Mouse (Mus musculus) kidney, postnatal 0 days (tissue): ENCODE results near the gene Wdr25. TPM values are rescaled to one million over a fixed set of nuclear protein-coding genes. Genes with fewer than 3 reads are reported as not detected.

Experiments
- ATAC-seq: fragments of 200-750 bp; cut with Nextera tagmentation; replicated peaks from 2 replicates; pipeline ENCODE4 v1.8.0; 2017; ENCODE audit warnings: low read depth, moderate number of reproducible peaks, moderate TSS enrichment, moderate library complexity; ENCODE audit not compliant: low FRiP score
- DNase-seq: peaks from one replicate; pipeline ENCODE4 v3.0.0-alpha.2; 2016; ENCODE audit warnings: low spot score
- H3K27ac ChIP-seq: fragments of 300-500 bp; sonication (generic); 2 replicates; pipeline ENCODE4 v1.5.1; 2014; ENCODE audit warnings: mild to moderate bottlenecking
- H3K27me3 ChIP-seq: fragments of 300-500 bp; sonication (generic); 2 replicates; pipeline ENCODE4 v1.6.1; 2014; ENCODE audit warnings: low read length, mixed read lengths; ENCODE audit not compliant: insufficient read depth
- H3K36me3 ChIP-seq: fragments of 300-500 bp; sonication (generic); 2 replicates; pipeline ENCODE4 v1.6.1; 2014; ENCODE audit warnings: low read length, mixed read lengths; ENCODE audit not compliant: insufficient read depth
- H3K4me1 ChIP-seq: fragments of 300-500 bp; sonication (generic); replicated peaks from 2 replicates; pipeline ENCODE4 v1.6.1; 2014; ENCODE audit warnings: antibody characterized with exemption, low read length, mixed read lengths; ENCODE audit not compliant: insufficient read depth
- H3K4me2 ChIP-seq: fragments of 300-500 bp; sonication (generic); 2 replicates; pipeline ENCODE4 v1.6.1; 2014; ENCODE audit warnings: mild to moderate bottlenecking, low read length, moderate library complexity, mixed read lengths
- H3K4me3 ChIP-seq: fragments of 300-500 bp; sonication (generic); replicated peaks from 2 replicates; pipeline ENCODE4 v1.5.1; 2014; ENCODE audit warnings: low read depth, low read length
- H3K9ac ChIP-seq: fragments of 300-500 bp; sonication (generic); 2 replicates; pipeline ENCODE4 v1.6.1; 2014; ENCODE audit warnings: low read depth, low read length
- H3K9me3 ChIP-seq: fragments of 300-500 bp; sonication (generic); replicated peaks from 2 replicates; pipeline ENCODE4 v1.6.1; 2016; ENCODE audit warnings: low read length, inconsistent platforms, mixed read lengths
- CTCF ChIP-seq: IDR thresholded peaks from 2 replicates; pipeline ENCODE4 v1.5.1; 2016; ENCODE audit warnings: antibody characterized with exemption, low read depth, mild to moderate bottlenecking, moderate library complexity
- WGBS: fragments of 180-500 bp; shearing (Covaris S2); extraction: QIAGEN DNeasy Blood & Tissue Kit; methylation state at CpG from one replicate; pipeline ENCODE4 v1.1.7; 2014; 5-methylcytosine and 5-hydroxymethylcytosine counted together
- polyA plus RNA-seq: library from polyadenylated mRNA; unstranded; fragments of >200 nt; fragmentation: Nextera tagmentation; extraction: Ambion mirVana; gene quantifications from 2 replicates; pipeline ENCODE4 v1.2.1, GENCODE M21; 2015

Wdr25 gene
- polyA plus RNA-seq, 1 experiment from 2014 or later = 5.3 TPM

- Histone ChIP-seq H3K36me3 (no peaks in the 10 kb centered on the region), H3K27ac (no peak overlapping the region), H3K27me3 (no peaks in the 10 kb centered on the region), H3K9me3 (no peaks in the 10 kb centered on the region), H3K4me1 (peaks cover under 1% of the 10 kb centered on the region; the same call in 1 of the 2 replicates), H3K4me2 (no peak overlapping the region), H3K4me3 (no peak overlapping the region), H3K9ac (no peak overlapping the region)
- TF ChIP-seq CTCF = no peak
- DNase-seq = no peak
- no peak for ATAC-seq
- WGBS = 52% methylated on average over 6 of the region's 6 CpGs
Measured at GRCm38 (mm10) chr12:108936834-108937233, 43.4 kb downstream of the Wdr25 start.

GRCm38 (mm10) chr12:108937506-108937905, 44.1 kb downstream of the Wdr25 start:
- TF ChIP-seq CTCF = no peak
- Histone ChIP-seq H3K9me3 (no peaks in the 10 kb centered on the region), H3K27ac (no peak overlapping the region), H3K4me3 (no peak overlapping the region), H3K4me1 (no peaks in the 10 kb centered on the region), H3K4me2 (no peak overlapping the region), H3K9ac (no peak overlapping the region), H3K36me3 (no peaks in the 10 kb centered on the region), H3K27me3 (no peaks in the 10 kb centered on the region)
- ATAC-seq = no peak
- no peak for DNase-seq
- WGBS = 71% methylated on average over 4 of the region's 4 CpGs

- ATAC-seq = no peak
Measured at GRCm38 (mm10) chr12:108938844-108939243, 45.4 kb downstream of the Wdr25 start.

GRCm38 (mm10) chr12:108939317-108939716, 45.9 kb downstream of the Wdr25 start:
- Histone ChIP-seq H3K9me3 (no peaks in the 10 kb centered on the region), H3K36me3 (no peaks in the 10 kb centered on the region), H3K27me3 (no peaks in the 10 kb centered on the region), H3K4me3 (no peak overlapping the region), H3K27ac (no peak overlapping the region), H3K4me1 (no peaks in the 10 kb centered on the region), H3K4me2 (no peak overlapping the region), H3K9ac (no peak overlapping the region)
- no peak for TF ChIP-seq CTCF
- peak; percentile 14 for DNase-seq
- WGBS = 44% methylated on average over 9 of the region's 9 CpGs
- ATAC-seq = no peak

More at GRCm38 (mm10) chr12:108938844-108939243, 45.4 kb downstream of the Wdr25 start:
- Histone ChIP-seq H3K4me3 (no peak overlapping the region), H3K27ac (no peak overlapping the region), H3K36me3 (no peaks in the 10 kb centered on the region), H3K9ac (no peak overlapping the region), H3K27me3 (no peaks in the 10 kb centered on the region), H3K4me1 (no peaks in the 10 kb centered on the region), H3K4me2 (no peak overlapping the region), H3K9me3 (no peaks in the 10 kb centered on the region)
- 87% methylated on average over 5 of the region's 5 CpGs for WGBS
- TF ChIP-seq CTCF = no peak
- DNase-seq = no peak

GRCm38 (mm10) chr12:108940255-108940654, 46.8 kb downstream of the Wdr25 start:
- DNase-seq (no peak), ATAC-seq (no peak)
- Histone ChIP-seq H3K9me3 (no peaks in the 10 kb centered on the region), H3K4me2 (no peak overlapping the region), H3K27me3 (no peaks in the 10 kb centered on the region), H3K4me3 (no peak overlapping the region), H3K9ac (no peak overlapping the region), H3K4me1 (no peaks in the 10 kb centered on the region), H3K36me3 (no peaks in the 10 kb centered on the region), H3K27ac (no peak overlapping the region)
- no peak; the same call in 1 of the 2 replicates for TF ChIP-seq CTCF
- 52% methylated on average over 1 of the region's 1 CpGs for WGBS

- Histone ChIP-seq H3K4me2 (no peak overlapping the region), H3K36me3 (no peaks in the 10 kb centered on the region), H3K4me3 (no peak overlapping the region), H3K9ac (no peak overlapping the region), H3K4me1 (no peaks in the 10 kb centered on the region), H3K27ac (no peak overlapping the region), H3K27me3 (no peaks in the 10 kb centered on the region), H3K9me3 (no peaks in the 10 kb centered on the region)
- no peak for ATAC-seq
- peak; percentile 8; the same call in 1 of the 2 replicates for TF ChIP-seq CTCF
- no peak for DNase-seq
- 48% methylated on average over 2 of the region's 2 CpGs for WGBS
Measured at GRCm38 (mm10) chr12:108941282-108941681, 47.9 kb downstream of the Wdr25 start.
